Mouse (Mus musculus) ES-Bruce4 (cell line): ENCODE results near the gene Vps25. TPM values are rescaled to one million over a fixed set of nuclear protein-coding genes. Genes with fewer than 3 reads are reported as not detected.

Experiments
- H3K27ac ChIP-seq: 2 replicates; pipeline ENCODE4 v1.5.1; 2012; ENCODE audit warnings: low read length, inconsistent platforms; ENCODE audit not compliant: insufficient read depth
- H3K27me3 ChIP-seq: 2 replicates; pipeline ENCODE4 v1.6.1; 2012; ENCODE audit warnings: mild to moderate bottlenecking, low read length, inconsistent platforms; ENCODE audit not compliant: control insufficient read depth, poor library complexity, insufficient read depth, severe bottlenecking
- H3K36me3 ChIP-seq: 2 replicates; pipeline ENCODE4 v1.6.1; 2012; ENCODE audit warnings: inconsistent platforms, mild to moderate bottlenecking, low read length, moderate library complexity; ENCODE audit not compliant: control insufficient read depth, poor library complexity, insufficient read depth, severe bottlenecking
- H3K4me1 ChIP-seq: one replicate; pipeline ENCODE4 v1.8.1; 2011; ENCODE audit warnings: low read length; ENCODE audit not compliant: control insufficient read depth, insufficient read depth
- H3K4me3 ChIP-seq: 2 replicates; pipeline ENCODE4 v1.5.1; 2011; ENCODE audit warnings: low read depth, mild to moderate bottlenecking, low read length
- H3K9ac ChIP-seq: 2 replicates; pipeline ENCODE4 v1.6.1; 2012; ENCODE audit warnings: low read depth, mild to moderate bottlenecking, inconsistent platforms; ENCODE audit not compliant: poor library complexity, severe bottlenecking
- H3K9me3 ChIP-seq: replicated peaks from 2 replicates; pipeline ENCODE4 v1.6.1; 2012; ENCODE audit warnings: mild to moderate bottlenecking, low read length, inconsistent platforms; ENCODE audit not compliant: control insufficient read depth, poor library complexity, insufficient read depth, severe bottlenecking
- CTCF ChIP-seq: IDR thresholded peaks from one replicate; pipeline ENCODE4 v1.8.1; 2011; ENCODE audit warnings: low read depth, low read length
- EP300 ChIP-seq: IDR thresholded peaks from 2 replicates; pipeline ENCODE4 v1.6.1; 2011; ENCODE audit warnings: low read depth, low read length; ENCODE audit not compliant: insufficient read depth
- POLR2A ChIP-seq: IDR thresholded peaks from one replicate; pipeline ENCODE4 v1.8.1; 2011; ENCODE audit warnings: low read length; ENCODE audit not compliant: insufficient read depth
- polyA plus RNA-seq: library from polyadenylated mRNA; stranded (reverse); fragments of >200 nt; gene quantifications from 2 replicates; pipeline ENCODE4 v1.2.4, GENCODE M21; 2011; ENCODE audit warnings: low read depth; ENCODE audit not compliant: missing spikeins, insufficient read depth, insufficient read length

The Vps25 gene
- polyA plus RNA-seq, 1 experiment = 135 TPM

GRCm38 (mm10) chr11:101276319-101277070 is 23.0 kb downstream of the Vps25 start:
- 0 out of 2 replicates have a peak overlapping the region, but pooled peaks have one; percentile 13 for H3K4me3 ChIP-seq
- no peaks in the 10 kb centered on the region for H3K4me1 ChIP-seq
- H3K27ac ChIP-seq = no peak overlapping the region
- no peak for TF ChIP-seq POLR2A
- TF ChIP-seq EP300 = no peak
- no peak for TF ChIP-seq CTCF
- no peaks in the 10 kb centered on the region for H3K27me3 ChIP-seq
- peak overlapping the region; percentile 24 for H3K9ac ChIP-seq
- H3K9me3 ChIP-seq = no peaks in the 10 kb centered on the region
- no peaks in the 10 kb centered on the region for H3K36me3 ChIP-seq

DNA sequence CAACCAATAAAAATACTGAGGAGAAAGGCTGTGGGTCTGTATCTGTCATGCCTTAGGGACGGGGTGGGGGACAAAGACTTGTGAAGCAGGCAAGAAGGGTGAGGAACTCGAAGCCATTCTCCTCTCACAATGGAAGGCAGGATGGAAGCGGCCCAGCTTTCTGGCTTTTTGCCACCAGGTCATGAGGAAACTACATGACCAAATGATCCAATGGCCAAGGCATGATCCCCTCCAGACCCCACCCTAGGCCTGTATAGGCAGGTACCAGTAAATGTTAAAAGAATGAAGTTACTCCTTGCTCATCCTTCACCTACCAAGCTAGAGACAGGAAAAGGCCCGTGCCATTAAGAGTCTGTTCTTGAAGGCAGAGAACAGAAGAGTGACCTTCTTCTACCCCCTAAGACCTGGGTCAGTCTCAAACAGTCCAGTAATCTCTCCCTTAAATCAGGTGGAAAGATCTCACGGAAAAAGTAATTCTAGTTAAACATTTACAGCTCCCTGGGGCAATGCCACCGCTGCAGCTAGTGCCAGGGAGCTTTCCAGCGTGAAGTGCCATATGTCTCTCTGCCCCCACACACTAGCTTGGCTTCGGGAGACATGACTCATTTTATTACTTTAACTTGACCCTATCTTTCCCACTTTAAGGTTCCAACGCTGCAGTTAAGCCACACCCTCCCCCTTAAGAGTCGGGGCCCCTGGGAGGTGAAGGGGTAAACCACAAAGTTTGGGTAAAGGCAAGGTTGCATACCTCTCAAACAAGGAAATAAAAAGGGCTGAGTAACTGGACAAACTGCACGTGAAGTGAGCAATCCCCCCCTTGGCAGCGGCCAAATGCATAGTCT is 24.1 kb downstream of the Vps25 start:
- H3K27me3 ChIP-seq = no peaks in the 10 kb centered on the region
- no peaks in the 10 kb centered on the region for H3K36me3 ChIP-seq
- H3K9ac ChIP-seq = peak overlapping the region; percentile 48; the same call in 1 of the 2 replicates
- no peak overlapping the region for H3K27ac ChIP-seq
- TF ChIP-seq CTCF (no peak), POLR2A (no peak), EP300 (no peak)
- no peaks in the 10 kb centered on the region for H3K4me1 ChIP-seq
- peak overlapping the region; percentile 84 for H3K4me3 ChIP-seq
- no peaks in the 10 kb centered on the region for H3K9me3 ChIP-seq

- TF ChIP-seq EP300 (no peak), CTCF (no peak), POLR2A (no peak)
- H3K27me3 ChIP-seq = no peaks in the 10 kb centered on the region
- peak within 1 kb of the TSS; percentile 84 for H3K4me3 ChIP-seq
- no peaks in the 10 kb centered on the region for H3K36me3 ChIP-seq
- H3K4me1 ChIP-seq = no peaks in the 10 kb centered on the region
- no peak within 1 kb of the TSS for H3K27ac ChIP-seq
- H3K9ac ChIP-seq = peak within 1 kb of the TSS; percentile 48
- H3K9me3 ChIP-seq = no peaks in the 10 kb centered on the region
Measured at GRCm38 (mm10) chr11:101278223-101279192, 25.0 kb downstream of the Vps25 start, which contains the start of the genes Cntd1 and Coa3. TSS of gene Cntd1 (plus strand) at chr11:101279012. TSS of gene Coa3 (minus strand) at chr11:101279114.

GRCm38 (mm10) chr11:101279193-101279569 is 25.7 kb downstream of the Vps25 start:
- H3K4me1 ChIP-seq = no peaks in the 10 kb centered on the region
- H3K4me3 ChIP-seq = peak overlapping the region; percentile 55
- H3K9ac ChIP-seq = peak overlapping the region; percentile 44
- H3K27me3 ChIP-seq = no peaks in the 10 kb centered on the region
- TF ChIP-seq CTCF (no peak), POLR2A (no peak), EP300 (no peak)
- H3K9me3 ChIP-seq = no peaks in the 10 kb centered on the region
- 0 out of 2 replicates have a peak, but pooled peaks cover 2% of the 10 kb centered on the region for H3K36me3 ChIP-seq
- H3K27ac ChIP-seq = no peak overlapping the region

DNA sequence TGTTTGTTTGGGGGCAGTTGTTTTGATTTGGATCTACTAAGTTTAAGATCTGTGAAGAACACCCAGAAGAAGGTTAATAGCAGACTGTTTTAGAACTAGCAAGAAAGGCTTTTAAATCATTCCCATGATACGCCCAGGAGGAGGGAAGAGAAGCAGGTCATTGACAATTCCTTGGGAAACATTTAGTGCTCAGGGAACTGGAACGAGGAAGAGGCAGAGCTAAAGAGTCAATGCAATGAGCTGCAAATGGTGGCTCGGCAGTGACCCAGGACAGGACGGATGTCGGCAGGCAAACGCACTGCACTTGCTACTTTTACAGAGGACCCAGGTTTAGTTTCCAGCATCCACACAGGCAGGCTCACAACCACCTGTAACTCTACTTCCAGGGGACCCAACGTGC is 27.3 kb downstream of the Vps25 start:
- no peak overlapping the region for H3K4me3 ChIP-seq
- H3K27ac ChIP-seq = no peak overlapping the region
- TF ChIP-seq EP300 (no peak), CTCF (no peak), POLR2A (no peak)
- H3K9ac ChIP-seq = no peak overlapping the region
- H3K27me3 ChIP-seq = no peaks in the 10 kb centered on the region
- H3K4me1 ChIP-seq = no peaks in the 10 kb centered on the region
- no peaks in the 10 kb centered on the region for H3K9me3 ChIP-seq
- peaks cover 4% of the 10 kb centered on the region; the same call in 1 of the 2 replicates for H3K36me3 ChIP-seq
